Mouse (Mus musculus): ENCODE measurements around the gene Myh7b.
A peak's percentile ranks its signal among the peaks of the same experiment; 100 is the strongest.
"Not testable (repeated sequence)": the region's sequence is repeated elsewhere in the genome, so short reads cannot be mapped to it uniquely, and the experiment has no call there.

Gene Myh7b

DNA sequence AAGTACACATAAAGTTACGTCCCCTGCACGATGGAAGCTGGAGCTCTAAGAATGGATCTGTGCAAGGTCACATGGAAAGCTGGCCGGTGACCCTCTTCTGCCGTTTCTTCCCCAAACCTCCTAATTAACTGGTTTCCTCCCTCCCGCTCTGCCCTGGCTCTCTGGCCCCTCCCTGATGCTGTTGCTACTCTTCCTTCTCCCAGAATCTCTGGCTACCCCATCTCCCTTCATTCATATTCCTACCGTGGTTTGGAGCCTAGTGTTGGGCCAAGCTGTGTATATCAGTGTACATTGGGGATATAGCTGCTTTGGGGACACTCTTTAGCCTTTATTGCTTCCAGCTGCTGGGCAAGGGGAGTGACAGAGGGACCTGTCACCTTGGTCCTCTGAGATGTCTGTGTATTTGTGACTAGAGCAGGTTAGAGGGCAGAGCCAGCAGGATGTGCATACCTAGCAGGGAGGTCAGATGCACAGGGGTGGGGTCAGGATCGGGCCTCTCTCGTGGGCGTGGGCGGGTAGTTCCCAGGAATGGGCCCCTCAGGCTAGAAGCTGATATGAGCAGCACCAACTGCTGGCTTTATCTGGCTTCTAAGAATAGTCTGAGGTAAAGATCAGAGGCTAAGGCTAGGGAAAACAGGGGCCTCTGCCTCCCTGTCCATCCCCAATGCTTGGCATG, 6.3 kb upstream of the Myh7b start:
- DNase-seq = no peak

DNA sequence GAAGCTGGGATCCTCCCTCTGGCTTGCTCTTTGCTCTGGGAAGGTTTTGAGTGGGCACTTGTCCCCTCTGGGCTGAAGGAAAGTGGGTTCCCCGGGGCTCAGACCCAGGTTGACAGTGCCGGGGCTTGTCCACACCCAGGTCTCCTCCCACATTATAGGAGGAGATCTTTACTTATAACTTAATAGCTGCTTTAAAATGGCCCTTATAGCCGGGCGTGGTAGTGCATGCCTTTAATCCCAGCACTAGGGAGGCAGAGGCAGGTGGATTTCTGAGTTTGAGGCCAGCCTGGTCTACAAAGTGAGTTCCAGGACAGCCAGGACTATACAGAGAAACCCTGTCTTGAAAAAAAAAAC, 5.8 kb upstream of the Myh7b start:
- DNase-seq = not testable (repeated sequence)

DNA sequence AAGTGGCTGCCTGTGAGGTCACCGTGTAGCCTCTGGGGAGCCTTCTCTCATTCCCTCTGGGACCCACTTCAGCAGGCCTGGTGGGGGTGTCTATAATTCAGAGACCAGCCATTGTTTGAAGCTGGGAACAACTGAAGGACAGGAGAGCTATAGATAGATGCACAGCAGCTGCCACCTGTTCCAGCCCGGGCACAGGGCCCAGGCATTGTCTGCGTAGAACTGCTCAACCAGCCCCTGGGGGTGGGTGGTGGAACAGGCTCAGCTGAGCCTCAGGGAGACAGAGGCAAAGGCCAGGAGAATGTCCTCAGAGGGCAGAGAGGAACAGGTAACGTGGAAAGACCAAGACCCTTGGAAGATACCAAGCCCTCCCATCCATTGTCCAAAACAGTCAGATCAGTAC, 4.7 kb upstream of the Myh7b start:
- peak in 1 of 2 experiments; percentile 27 for DNase-seq

DNA sequence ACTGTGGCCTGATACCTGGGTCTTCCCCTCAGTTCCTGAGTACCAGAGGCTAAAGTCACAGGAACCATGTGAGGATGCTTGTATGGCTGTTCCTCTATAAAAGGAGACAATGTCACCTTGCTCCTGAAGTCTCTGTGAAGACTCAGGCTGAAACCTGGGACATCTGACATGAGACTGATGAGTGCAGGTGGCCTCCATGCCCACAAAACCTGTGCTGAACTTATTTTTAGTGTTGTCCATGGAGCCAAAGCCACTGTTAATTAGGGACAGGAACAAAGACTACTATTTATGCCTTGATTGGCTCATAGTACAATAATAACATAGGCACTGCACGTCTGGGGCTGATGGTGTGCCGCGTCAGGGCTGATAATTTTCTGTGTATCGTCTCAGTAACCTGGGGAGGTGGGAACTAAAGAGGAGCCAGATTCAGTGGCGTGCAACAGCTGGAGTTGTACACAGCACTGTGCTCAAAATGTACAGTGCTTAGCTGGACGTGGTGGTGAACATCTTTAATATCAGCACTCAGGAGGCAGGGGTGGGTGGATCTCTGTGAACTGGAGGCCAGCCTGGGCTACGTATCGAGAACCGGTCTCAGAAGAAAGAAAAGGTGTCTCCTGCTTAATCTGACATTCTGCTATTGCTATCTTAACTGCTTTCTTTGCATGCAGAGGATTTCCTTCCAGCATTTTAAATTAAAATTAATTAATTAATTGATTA, 980 bp downstream of the Myh7b start:
- no peak for DNase-seq

DNA sequence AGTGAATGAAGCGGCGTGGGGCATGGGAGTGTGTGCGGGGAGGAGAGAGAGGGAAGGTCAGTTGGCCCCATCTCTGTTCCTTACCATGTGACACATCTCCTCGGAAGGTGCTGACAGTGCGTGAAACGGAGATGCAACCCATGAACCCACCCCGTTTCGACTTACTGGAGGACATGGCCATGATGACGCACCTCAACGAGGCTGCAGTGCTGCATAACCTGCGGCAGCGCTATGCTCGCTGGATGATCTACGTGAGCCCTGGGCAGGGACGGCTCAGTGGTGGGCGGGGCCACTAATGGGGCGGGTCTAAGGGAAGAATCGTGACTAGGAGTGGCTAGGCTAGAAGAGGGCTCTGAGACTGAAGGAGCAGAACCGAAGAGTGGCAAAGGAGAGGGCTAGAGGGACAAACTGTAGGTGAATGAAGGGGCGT, 2.3 kb downstream of the Myh7b start:
- DNase-seq = peak; percentile 80 to 82

DNA sequence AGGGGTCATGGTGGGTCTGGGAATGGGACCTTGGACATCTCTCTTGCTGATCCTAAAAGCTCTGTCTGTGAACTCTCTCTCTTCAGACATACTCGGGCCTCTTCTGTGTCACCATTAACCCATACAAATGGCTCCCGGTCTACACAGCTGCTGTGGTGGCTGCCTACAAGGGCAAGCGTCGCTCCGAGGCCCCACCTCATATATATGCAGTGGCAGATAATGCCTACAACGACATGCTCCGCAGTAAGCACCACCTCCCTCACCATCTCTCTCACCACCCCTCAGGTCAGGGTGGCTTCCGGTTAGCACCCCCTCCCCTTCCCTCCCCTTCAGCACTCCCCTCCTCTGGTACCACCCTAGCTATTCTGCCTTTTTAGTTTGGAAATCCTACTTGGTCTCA, 2.9 kb downstream of the Myh7b start:
- no peak for DNase-seq

DNA sequence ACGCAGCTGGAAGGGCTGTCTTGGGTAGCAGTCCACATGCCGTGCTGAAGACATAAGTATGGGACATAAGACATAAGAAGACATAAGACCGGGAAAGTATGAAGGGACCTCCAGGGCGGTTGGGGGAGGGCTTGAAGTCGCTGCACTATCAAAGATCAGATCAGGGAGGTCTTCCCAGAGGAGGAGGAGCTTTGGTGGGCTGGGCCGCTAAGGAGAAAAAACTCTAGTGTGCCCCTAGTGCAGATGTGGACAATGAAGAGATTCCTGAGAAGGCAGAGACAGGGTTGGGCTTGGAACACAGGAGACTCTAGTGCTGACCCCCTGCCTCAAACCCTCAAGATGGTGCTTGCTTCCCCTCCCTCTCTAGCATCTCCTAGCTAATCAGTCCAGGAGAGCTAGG, 6.0 kb downstream of the Myh7b start:
- no peak for DNase-seq

DNA sequence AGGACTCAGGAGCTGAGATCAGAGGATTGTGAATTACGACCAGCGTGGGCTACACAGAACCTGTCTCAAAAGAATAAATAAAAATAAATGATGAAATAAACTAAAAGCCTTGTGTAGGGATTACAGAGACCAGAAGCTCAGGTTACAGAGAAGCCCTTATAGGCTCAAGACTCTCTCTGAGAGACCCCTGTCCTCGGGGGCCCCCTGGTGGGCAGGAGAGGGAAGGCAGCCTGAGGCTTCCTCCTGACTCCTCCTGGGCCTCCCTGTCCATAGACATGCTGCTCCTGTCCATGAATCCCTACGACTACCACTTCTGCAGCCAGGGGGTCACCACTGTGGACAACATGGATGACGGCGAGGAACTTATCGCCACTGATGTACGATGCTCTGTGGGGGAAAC, 8.8 kb downstream of the Myh7b start:
- DNase-seq = peak; percentile 97 to 98

DNA sequence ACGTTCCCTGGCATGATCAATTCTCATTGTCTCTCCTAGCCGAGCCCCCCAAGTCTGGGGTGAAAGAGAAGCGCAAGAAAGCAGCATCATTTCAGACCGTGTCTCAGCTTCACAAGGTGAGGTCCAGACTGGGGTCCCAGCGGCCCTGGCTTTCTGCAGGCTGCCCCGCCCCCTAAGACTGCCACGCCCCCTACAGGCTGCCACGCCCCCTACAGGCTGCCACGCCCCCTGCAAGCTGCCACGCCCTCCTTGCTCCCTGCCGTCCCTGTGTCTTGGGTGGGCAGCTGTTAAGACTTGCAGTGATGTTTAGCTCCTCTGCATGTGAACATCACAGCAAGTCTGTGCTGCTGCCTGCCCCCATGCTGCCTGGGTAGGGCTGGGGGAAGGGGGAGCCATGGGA, 11.6 kb downstream of the Myh7b start:
- no peak for DNase-seq

DNA sequence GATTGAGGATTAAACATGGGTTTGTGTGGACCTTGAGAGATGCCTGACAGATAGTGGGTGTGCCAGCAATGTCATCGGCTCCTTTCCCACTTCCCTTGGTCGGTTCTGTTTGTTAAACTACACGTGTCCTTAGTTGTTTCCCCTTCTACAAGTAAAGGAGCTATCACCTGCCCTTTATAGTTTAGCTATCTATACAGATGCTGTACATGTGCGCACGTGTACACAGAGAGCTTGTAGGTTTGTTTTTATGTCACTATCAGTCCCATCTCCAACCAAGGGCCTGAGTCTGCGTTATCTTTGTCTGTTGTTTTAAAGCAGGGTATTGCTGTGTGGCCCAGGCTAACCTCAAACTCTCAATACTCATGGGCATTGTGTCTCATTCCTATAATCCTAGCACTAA, 13.0 kb downstream of the Myh7b start:
- no peak for DNase-seq

DNA sequence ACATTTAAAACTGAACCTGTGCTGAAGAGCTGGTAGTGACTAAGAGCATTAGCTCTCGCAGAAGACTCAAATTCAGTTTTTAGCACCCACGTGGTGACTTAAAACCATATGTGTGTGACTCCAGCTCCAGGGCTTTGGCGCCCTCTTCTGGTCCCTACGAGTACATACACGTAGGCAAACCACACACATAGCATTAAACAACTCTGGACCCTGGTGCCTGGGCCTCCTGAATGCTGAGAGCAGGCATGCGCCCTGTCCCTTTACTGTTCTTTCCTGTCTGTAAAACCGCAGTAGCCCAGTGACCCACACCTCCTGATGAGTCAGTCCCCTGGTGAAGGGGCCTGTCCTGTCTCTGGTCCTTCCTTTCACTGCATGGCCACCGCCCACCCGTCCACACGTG, 13.7 kb downstream of the Myh7b start:
- DNase-seq = peak; percentile 48 to 67

DNA sequence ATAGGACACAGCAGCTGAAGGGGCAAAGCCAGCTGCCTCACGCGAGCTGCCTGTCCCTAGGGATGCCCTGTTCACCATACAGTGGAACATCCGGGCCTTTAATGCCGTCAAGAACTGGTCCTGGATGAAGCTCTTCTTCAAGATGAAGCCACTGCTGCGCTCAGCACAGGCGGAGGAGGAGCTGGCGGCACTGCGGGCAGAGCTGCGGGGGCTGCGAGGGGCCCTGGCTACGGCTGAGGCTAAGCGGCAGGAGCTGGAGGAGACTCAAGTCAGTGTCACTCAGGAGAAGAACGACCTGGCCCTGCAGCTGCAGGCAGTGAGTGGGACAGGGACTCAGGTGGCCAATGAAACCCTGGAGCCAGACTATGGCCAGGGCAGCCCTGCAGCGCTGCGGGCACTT, 15.3 kb downstream of the Myh7b start:
- DNase-seq = peak; percentile 62 to 69

DNA sequence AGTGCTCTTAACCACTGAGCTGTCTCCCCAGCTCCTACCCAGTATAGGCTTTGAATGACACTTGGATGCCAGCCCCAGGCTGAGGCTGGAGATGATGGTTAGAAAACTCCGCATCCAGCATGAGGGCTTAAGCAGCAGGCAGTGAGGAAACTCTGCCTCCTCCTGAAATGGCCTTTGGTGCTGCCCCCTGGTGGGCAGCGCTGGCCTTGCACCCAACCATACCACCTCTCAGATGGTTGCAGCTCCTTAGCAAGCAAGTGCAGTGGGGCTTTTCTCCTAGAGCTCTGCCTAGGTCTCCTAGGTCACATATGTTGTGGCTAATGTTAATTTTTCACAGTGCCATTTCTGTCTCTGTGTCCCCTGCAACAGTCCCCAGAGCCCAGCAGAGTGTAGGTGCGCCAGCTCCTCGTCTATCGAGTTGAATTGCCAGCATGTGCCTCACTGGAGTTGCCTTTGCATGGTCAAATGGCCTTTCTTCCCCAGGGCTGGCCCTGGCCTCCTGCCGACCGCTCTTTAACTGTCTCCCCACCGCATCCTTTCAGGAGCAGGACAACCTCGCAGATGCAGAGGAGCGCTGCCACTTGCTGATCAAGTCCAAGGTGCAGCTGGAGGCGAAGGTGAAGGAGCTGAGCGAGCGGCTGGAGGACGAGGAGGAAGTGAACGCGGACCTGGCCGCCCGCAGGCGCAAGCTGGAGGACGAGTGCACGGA, 16.2 kb downstream of the Myh7b start:
- DNase-seq = peak; percentile 90 to 92

DNA sequence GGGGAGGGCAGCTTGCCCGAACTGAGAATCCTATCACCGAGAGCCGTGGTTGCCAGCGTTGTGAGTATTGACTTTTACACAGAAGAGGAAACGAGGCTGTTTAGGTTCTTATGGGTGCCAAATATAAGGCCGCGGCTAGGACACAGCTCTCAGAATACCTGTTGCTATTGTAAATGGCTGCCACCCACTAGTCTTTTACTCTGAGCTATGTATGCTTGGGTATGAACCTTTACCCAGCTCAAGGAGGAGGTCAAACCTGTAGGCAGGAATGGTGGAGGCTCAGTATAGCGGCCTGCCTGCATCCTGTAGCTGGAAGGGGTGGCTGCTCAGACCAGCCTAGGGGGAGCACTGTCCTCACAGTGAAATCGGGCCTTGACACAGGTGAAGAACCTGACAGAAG, 17.1 kb downstream of the Myh7b start:
- DNase-seq = no peak

DNA sequence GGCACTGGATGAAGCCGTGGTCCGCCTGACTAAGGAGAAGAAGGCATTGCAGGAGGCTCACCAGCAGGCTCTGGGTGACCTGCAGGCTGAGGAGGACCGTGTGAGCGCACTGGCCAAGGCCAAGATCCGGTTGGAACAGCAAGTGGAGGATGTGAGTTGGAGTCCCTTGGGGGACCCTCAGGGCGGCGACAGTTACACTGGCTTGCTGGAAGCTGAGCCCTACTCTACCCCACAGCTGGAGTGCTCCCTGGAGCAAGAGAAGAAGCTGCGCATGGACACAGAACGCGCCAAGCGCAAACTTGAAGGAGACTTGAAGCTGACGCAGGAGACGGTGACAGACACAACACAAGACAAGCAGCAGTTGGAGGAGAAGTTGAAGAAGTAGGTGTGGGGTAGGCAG, 17.5 kb downstream of the Myh7b start:
- DNase-seq = peak; percentile 30 to 42

DNA sequence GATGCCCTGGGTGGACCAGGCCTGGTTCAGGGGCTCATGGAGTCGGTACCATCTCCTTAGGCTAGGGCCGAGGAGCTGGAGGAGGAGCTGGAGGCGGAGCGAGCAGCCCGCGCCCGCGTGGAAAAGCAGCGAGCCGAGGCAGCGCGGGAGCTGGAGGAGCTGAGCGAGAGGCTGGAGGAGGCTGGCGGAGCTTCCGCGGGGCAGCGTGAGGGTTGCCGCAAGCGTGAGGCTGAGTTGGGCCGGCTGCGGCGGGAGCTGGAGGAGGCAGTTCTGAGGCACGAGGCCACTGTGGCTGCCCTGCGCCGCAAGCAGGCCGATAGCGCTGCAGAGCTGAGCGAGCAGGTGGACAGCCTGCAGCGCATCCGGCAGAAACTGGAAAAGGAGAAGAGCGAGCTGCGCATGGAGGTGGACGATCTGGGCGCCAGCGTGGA, 18.2 kb downstream of the Myh7b start:
- DNase-seq = peak; percentile 78 to 84

DNA sequence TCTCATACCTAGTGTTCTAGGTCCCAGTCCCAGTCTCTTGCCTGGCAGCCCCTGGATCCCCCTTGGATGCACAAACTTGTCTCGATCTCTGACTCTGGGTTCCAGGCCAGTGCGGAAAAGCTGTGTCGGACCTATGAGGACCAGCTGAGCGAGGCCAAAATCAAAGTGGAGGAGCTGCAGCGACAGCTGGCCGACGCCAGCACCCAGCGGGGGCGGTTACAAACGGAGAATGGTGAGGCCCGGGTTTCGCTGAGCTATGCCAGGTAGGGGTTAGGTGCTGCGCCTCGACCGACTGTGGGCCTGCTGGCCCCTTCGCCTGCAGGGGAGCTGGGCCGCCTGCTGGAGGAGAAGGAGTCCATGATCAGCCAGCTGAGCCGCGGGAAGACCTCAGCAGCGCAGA, 19.1 kb downstream of the Myh7b start:
- DNase-seq = peak; percentile 73 to 77

DNA sequence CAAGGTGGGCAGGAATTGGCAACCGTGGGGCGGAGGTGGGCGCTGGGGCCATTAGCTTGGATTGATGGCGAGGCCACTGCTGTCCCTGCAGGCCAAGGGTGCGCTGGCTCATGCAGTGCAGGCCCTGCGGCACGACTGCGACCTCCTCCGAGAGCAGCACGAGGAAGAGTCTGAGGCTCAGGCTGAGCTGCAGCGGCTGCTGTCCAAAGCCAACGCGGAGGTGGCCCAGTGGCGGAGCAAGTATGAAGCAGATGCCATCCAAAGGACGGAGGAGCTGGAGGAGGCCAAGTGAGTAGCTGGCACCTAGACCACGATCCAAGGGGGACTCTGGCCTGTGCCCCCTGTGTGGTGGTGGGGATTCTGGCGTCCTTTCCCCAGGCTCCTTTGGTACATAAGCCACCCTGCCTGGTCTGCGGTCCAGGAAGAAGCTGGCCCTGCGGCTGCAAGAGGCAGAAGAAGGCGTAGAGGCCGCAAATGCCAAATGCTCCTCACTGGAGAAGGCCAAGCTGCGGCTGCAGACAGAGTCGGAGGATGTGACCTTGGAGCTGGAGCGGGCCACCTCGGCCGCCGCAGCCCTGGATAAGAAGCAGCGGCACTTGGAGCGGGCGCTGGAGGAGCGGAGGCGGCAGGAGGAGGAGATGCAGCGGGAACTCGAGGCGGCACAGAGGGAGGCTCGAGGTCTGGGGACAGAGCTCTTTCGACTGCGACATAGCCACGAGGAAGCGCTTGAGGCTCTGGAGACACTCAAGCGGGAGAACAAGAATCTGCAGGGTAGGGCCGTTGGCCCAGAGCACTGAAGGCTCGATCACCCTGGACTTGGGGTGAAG, 19.8 kb downstream of the Myh7b start:
- DNase-seq = peak; percentile 71 to 72

DNA sequence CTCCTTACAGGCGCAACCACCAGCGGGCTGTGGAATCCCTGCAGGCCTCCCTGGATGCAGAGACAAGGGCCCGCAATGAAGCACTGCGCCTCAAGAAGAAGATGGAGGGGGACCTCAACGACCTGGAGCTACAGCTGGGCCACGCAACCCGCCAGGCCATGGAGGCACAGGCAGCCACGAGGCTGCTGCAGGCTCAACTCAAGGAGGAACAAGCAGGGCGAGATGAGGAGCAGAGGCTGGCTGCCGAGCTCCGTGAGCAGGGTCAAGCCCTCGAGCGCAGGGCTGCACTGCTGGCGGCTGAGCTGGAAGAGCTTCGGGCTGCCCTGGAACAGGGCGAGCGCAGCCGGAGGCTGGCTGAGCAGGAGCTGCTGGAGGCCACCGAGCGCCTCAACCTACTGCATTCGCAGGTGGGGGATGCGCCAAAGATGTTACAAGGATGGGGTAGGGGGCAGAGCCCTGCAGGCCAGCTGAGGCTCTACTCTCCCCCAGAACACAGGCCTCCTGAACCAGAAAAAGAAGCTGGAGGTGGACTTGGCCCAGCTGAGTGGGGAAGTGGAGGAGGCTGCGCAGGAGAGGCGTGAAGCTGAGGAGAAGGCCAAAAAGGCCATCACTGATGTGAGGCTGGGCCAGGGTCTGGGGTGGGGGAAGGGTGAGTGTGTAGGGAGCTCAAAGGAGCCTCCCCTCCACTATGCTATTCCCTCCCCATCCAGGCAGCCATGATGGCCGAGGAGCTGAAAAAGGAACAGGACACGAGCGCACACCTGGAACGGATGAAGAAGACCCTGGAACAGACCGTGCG, 21.3 kb downstream of the Myh7b start:
- DNase-seq = peak; percentile 52 to 54

DNA sequence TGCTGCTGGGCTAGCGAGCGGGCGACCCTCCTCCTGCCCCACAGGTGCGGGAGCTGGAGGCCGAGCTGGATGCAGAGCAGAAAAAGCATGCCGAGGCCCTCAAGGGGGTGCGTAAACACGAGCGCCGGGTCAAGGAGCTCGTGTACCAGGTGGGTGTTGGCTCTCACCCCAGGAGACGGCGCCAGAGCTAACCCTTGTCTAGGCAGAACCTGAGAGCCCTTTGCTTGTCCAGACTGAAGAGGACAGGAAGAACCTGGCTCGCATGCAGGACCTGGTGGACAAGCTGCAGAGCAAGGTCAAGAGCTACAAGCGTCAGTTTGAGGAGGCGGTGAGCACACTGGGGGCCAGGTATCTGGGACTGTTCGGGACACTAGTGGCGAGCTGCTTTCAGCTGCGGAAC, 22.1 kb downstream of the Myh7b start:
- peak; percentile 40 to 47 for DNase-seq

DNA sequence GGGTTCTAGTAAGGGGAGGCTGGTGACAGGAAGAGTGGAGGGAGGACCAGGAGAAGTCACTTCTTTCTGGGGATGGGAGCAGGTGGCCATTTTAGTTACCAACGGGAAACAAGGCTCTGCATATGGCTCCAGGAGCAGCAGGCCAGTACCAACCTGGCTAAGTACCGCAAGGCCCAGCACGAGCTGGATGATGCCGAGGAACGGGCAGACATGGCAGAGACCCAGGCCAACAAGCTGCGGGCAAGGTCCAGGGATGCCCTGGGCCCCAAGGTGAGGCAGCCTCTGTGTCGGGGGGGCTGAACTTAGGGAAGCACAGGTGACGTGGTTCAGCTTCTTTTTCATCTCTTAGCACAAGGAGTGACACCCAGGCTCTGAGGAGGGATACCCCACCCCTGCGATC, 22.7 kb downstream of the Myh7b start:
- peak; percentile 77 to 86 for DNase-seq

DNA sequence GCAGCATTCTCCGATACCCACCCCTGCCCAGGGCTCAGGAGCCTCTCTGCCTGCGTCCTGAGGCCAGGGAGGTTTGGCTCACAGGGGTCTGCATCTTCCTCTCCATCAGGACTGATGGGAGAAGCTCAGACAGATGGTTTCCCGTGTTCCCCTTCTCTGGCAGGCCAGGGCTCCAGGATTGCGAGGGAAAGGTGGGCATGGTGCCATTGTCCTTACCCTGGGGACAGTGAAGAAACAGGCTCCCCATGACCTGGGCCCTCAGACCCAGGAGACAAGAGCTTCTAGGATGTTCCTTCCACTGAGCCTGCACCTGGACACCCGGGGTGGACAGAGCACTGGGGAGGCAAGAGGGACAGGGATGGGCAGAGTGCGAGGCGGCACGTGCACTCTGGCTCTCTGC, 23.6 kb downstream of the Myh7b start:
- peak; percentile 64 to 68 for DNase-seq
